Mouse (Mus musculus) heart, postnatal 0 days (tissue): ENCODE measurements around the gene Olfr1016. TPM values are rescaled to one million over a fixed set of nuclear protein-coding genes. Genes with fewer than 3 reads are reported as not detected.

Experiments used
- ATAC-seq: fragments of 200-750 bp; cut with Nextera tagmentation; 2 replicates; pipeline ENCODE4 v1.8.0; 2017; ENCODE audit warnings: low read depth, moderate number of reproducible peaks, moderate library complexity; ENCODE audit not compliant: insufficient read depth
- DNase-seq: peaks from one replicate; pipeline ENCODE4 v3.0.0-alpha.2; 2016; ENCODE audit warnings: low spot score
- H3K27ac ChIP-seq: fragments of 300-500 bp; sonication (generic); 2 replicates; pipeline ENCODE4 v1.5.1; 2014; ENCODE audit warnings: low read depth, mild to moderate bottlenecking
- H3K27me3 ChIP-seq: fragments of 300-500 bp; sonication (generic); 2 replicates; pipeline ENCODE4 v1.6.1; 2014; ENCODE audit warnings: low read length, mixed read lengths; ENCODE audit not compliant: control insufficient read depth, insufficient read depth
- H3K36me3 ChIP-seq: fragments of 300-500 bp; sonication (generic); replicated peaks from 2 replicates; pipeline ENCODE4 v1.6.1; 2014; ENCODE audit warnings: low read length, mixed read lengths; ENCODE audit not compliant: control insufficient read depth, insufficient read depth
- H3K4me1 ChIP-seq: fragments of 300-500 bp; sonication (generic); 2 replicates; pipeline ENCODE4 v1.6.1; 2014; ENCODE audit warnings: antibody characterized with exemption; ENCODE audit not compliant: control insufficient read depth, insufficient read depth
- H3K4me2 ChIP-seq: fragments of 300-500 bp; sonication (generic); 2 replicates; pipeline ENCODE4 v1.6.1; 2014; ENCODE audit warnings: low read depth, mild to moderate bottlenecking, low read length, moderate library complexity
- H3K4me3 ChIP-seq: fragments of 300-500 bp; sonication (generic); 2 replicates; pipeline ENCODE4 v1.5.1; 2014; ENCODE audit warnings: low read depth, low read length
- H3K9ac ChIP-seq: fragments of 300-500 bp; sonication (generic); replicated peaks from 2 replicates; pipeline ENCODE4 v1.6.1; 2014; ENCODE audit warnings: low read depth, low read length, mixed read lengths
- H3K9me3 ChIP-seq: fragments of 300-500 bp; sonication (generic); replicated peaks from 2 replicates; pipeline ENCODE4 v1.6.1; 2016; ENCODE audit warnings: low read length; ENCODE audit not compliant: control insufficient read depth
- CTCF ChIP-seq: IDR thresholded peaks from 2 replicates; pipeline ENCODE4 v1.5.1; 2016; ENCODE audit warnings: antibody characterized with exemption, control low read depth, low read depth
- EP300 ChIP-seq: IDR thresholded peaks from 2 replicates; pipeline ENCODE4 v1.6.1; 2016; ENCODE audit warnings: antibody characterized with exemption, low read depth
- WGBS: fragments of 180-500 bp; shearing (Covaris S2); extraction: QIAGEN DNeasy Blood & Tissue Kit; methylation state at CpG from one replicate; pipeline ENCODE4 v1.1.7; 2014; 5-methylcytosine and 5-hydroxymethylcytosine counted together
- polyA plus RNA-seq: library from polyadenylated mRNA; unstranded; fragments of >200 nt; fragmentation: Nextera tagmentation; extraction: Ambion mirVana; gene quantifications from 2 replicates; pipeline ENCODE4 v1.2.1, GENCODE M21; 2015
- total RNA-seq: library from RNA; depleted of rRNA; stranded (reverse); fragments of >200 nt; gene quantifications from 2 replicates; pipeline ENCODE4 v1.2.3, GENCODE M21; 2014; ENCODE audit warnings: low replicate concordance; rRNA removed

Olfr1016 gene
- total and polyA plus RNA-seq, 2 experiments from 2014 or later: not detected

DNA sequence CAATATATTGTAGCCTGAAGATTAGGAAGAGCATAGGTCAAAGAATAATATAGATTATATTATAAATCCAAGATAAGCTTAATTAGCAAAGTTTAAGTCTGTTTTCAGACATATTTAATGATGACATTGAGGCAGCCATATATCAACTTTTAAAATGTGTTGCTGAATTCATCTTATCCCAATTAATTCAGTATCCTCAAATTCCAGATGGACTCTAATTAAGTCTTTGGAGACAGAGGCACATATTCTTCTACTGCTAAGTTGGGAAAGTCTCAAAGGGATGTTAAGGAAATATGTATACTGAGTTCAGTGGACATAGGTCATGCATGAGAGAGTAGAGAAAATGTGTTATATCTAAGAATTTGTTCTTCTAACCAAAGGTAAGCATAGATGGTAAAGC, 20.6 kb downstream of the Olfr1016 start, which contains the start of gene Olfr1015:
Olfr1015 (plus strand) TSS at position 301 of the 400 bp plus-strand sequence.
- no peaks in the 10 kb centered on the region for H3K4me1 ChIP-seq
- DNase-seq: no peak
- H3K4me2 ChIP-seq: no peak within 1 kb of the TSS
- H3K27ac ChIP-seq: no peak within 1 kb of the TSS
- H3K4me3 ChIP-seq: no peak within 1 kb of the TSS
- no peaks in the 10 kb centered on the region for H3K36me3 ChIP-seq
- TF ChIP-seq CTCF: no peak
- TF ChIP-seq EP300: no peak
- H3K27me3 ChIP-seq: no peaks in the 10 kb centered on the region
- no peaks in the 10 kb centered on the region for H3K9me3 ChIP-seq
- no peak for ATAC-seq
- H3K9ac ChIP-seq: no peak within 1 kb of the TSS

DNA sequence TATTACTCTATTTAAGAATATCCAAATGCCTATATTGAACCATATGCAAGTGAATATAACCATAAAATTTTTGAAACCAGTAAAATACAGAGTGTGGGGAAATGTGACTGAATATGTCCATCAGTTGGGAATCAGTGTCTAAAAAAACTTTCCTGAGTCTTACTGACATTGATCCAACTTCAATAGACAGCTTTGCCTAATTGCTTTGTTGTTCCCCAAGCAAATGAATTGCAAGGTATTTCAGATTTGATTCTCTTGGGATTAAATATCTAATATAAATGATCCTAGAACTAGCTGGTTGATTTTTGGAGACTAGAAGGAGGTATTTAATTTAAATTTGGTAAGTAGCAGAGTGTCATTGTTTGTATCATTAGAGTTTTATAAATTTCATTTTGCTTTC, 29.9 kb downstream of the Olfr1016 start, which contains the start of gene Olfr1014:
Olfr1014 (plus strand) TSS at position 301 of the 400 bp plus-strand sequence.
- H3K27me3 ChIP-seq: no peaks in the 10 kb centered on the region
- DNase-seq: no peak
- ATAC-seq: no peak

DNA sequence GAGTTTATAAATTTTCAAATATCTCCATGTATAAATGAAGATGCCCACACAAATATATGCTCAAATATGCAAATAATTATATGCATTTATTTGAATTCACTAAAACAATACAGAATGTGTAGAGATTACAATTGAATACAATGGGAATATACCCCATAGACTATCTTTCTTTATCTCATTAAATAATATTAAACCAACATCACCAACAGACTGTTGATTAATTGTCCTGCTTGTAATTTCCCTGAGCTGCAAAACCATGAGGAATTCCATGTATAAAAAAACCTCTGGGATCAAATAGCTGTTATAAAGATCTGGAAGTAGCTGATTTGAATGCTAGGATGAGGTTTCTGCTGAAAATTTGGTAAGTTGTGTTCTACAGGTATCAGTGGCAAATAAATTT, 35.5 kb downstream of the Olfr1016 start, which contains the start of gene Olfr1013:
Olfr1013 (plus strand) TSS at position 301 of the 400 bp plus-strand sequence.
- ATAC-seq: no peak
- no peak for DNase-seq
- no peaks in the 10 kb centered on the region for H3K9me3 ChIP-seq

More for the DNA sequence above, 29.9 kb downstream of the Olfr1016 start, which contains the start of gene Olfr1014:
- no peaks in the 10 kb centered on the region for H3K36me3 ChIP-seq
- H3K27ac ChIP-seq: no peak within 1 kb of the TSS
- H3K9ac ChIP-seq: no peak within 1 kb of the TSS
- no peaks in the 10 kb centered on the region for H3K4me1 ChIP-seq
- TF ChIP-seq EP300: no peak
- TF ChIP-seq CTCF: no peak
- H3K4me3 ChIP-seq: no peak within 1 kb of the TSS
- H3K4me2 ChIP-seq: no peak within 1 kb of the TSS
- no peaks in the 10 kb centered on the region for H3K9me3 ChIP-seq

DNA sequence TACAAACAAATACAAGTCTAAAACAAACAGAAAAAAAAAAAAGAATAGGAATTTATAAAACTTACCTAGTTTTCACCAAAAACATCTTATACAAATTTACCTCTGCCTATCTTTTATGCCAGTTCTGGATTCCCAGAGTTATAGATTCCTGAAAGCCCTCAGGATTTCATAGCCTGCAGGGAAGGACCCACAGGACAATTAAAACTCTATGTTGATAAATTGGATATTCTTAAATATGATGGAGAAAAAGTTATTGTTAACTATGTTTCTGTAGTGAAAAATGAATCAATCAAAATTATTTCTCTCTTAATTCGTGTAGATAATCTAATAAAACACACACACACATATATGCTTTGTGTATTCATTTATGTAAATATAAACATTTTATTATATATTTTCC, 39.7 kb downstream of the Olfr1016 start, which contains the start of gene Olfr1012:
Olfr1012 (minus strand) TSS at position 101 of the 400 bp plus-strand sequence.
- Histone ChIP-seq H3K9me3 (no peaks in the 10 kb centered on the region), H3K4me1 (no peaks in the 10 kb centered on the region), H3K36me3 (no peaks in the 10 kb centered on the region), H3K9ac (no peak within 1 kb of the TSS), H3K4me2 (no peak within 1 kb of the TSS), H3K27ac (no peak within 1 kb of the TSS), H3K4me3 (no peak within 1 kb of the TSS), H3K27me3 (no peaks in the 10 kb centered on the region)
- TF ChIP-seq CTCF: no peak
- no peak for TF ChIP-seq EP300
- 37% methylated on average over 1 of the region's 1 CpGs for WGBS
- DNase-seq (no peak), ATAC-seq (no peak)

More for the DNA sequence above, 35.5 kb downstream of the Olfr1016 start, which contains the start of gene Olfr1013:
- Histone ChIP-seq H3K4me1 (no peaks in the 10 kb centered on the region), H3K4me2 (no peak within 1 kb of the TSS), H3K36me3 (no peaks in the 10 kb centered on the region), H3K27me3 (no peaks in the 10 kb centered on the region), H3K27ac (no peak within 1 kb of the TSS), H3K9ac (no peak within 1 kb of the TSS), H3K4me3 (no peak within 1 kb of the TSS)
- no peak for TF ChIP-seq CTCF
- no peak for TF ChIP-seq EP300

DNA sequence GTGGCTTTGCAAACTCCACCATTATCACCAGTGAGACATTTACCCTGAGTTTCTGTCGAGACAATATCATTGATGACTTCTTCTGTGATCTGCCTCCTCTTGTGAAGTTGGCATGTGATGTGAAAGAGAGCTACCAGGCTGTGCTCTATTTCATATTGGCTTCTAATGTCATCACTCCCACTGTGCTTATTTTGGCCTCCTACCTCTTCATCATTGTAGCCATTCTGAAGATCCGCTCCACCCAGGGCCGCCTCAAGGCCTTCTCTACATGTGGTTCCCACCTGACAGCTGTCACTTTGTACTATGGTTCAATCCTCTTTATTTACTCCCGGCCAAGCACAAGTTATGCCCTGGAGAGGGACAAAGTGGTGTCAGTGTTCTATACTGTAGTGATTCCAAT, 48.5 kb downstream of the Olfr1016 start:
- 69% methylated on average over 4 of the region's 4 CpGs for WGBS
- H3K4me2 ChIP-seq: no peak overlapping the region
- no peaks in the 10 kb centered on the region for H3K4me1 ChIP-seq
- H3K9me3 ChIP-seq: no peaks in the 10 kb centered on the region
- H3K27ac ChIP-seq: no peak overlapping the region
- no peak for DNase-seq
- no peak for ATAC-seq
- no peaks in the 10 kb centered on the region for H3K27me3 ChIP-seq
- H3K4me3 ChIP-seq: no peak overlapping the region
- TF ChIP-seq CTCF (no peak), EP300 (no peak)
- no peaks in the 10 kb centered on the region for H3K36me3 ChIP-seq
- no peak overlapping the region for H3K9ac ChIP-seq

Other genes starting within 250 kb of the Olfr1016 start
- gene Olfr996, start 223.3 kb downstream of the Olfr1016 start, total RNA-seq: not detected in 2 replicates
- gene Olfr996, start 223.3 kb downstream of the Olfr1016 start, polyA plus RNA-seq: not detected in 2 replicates
- gene Olfr998, start 213.6 kb downstream of the Olfr1016 start, total RNA-seq: not detected in 2 replicates
- gene Olfr998, start 213.6 kb downstream of the Olfr1016 start, polyA plus RNA-seq: not detected in 2 replicates
- not detected in 2 replicates for gene Olfr1000, start 190.6 kb downstream of the Olfr1016 start, total RNA-seq
- gene Olfr1000, start 190.6 kb downstream of the Olfr1016 start, polyA plus RNA-seq: not detected in 2 replicates
- not detected in 2 replicates for gene Olfr1002, start 151.8 kb downstream of the Olfr1016 start, total RNA-seq
- not detected in 2 replicates for gene Olfr1002, start 151.8 kb downstream of the Olfr1016 start, polyA plus RNA-seq
- not detected in 2 replicates for gene Olfr154, start 138.1 kb downstream of the Olfr1016 start, total RNA-seq
- not detected in 2 replicates for gene Olfr154, start 138.1 kb downstream of the Olfr1016 start, polyA plus RNA-seq
- not detected in 2 replicates for gene Olfr1006, start 123.8 kb downstream of the Olfr1016 start, total RNA-seq
- gene Olfr1006, start 123.8 kb downstream of the Olfr1016 start, polyA plus RNA-seq: not detected in 2 replicates
- gene Olfr1008, start 113.1 kb downstream of the Olfr1016 start, total RNA-seq: not detected in 2 replicates
- gene Olfr1008, start 113.1 kb downstream of the Olfr1016 start, polyA plus RNA-seq: not detected in 2 replicates
- not detected in 2 replicates for gene Olfr1009, start 87.1 kb downstream of the Olfr1016 start, total RNA-seq
- gene Olfr1009, start 87.1 kb downstream of the Olfr1016 start, polyA plus RNA-seq: not detected in 2 replicates
- not detected in 2 replicates for gene Olfr1012, start 39.8 kb downstream of the Olfr1016 start, total RNA-seq
- gene Olfr1012, start 39.8 kb downstream of the Olfr1016 start, polyA plus RNA-seq: not detected in 2 replicates
- not detected in 2 replicates for gene Olfr1013, start 35.4 kb downstream of the Olfr1016 start, total RNA-seq
- not detected in 2 replicates for gene Olfr1013, start 35.4 kb downstream of the Olfr1016 start, polyA plus RNA-seq
- not detected in 2 replicates for gene Olfr1014, start 29.8 kb downstream of the Olfr1016 start, total RNA-seq
- gene Olfr1014, start 29.8 kb downstream of the Olfr1016 start, polyA plus RNA-seq: not detected in 2 replicates
- gene Olfr1015, start 20.5 kb downstream of the Olfr1016 start, total RNA-seq: not detected in 2 replicates
- not detected in 2 replicates for gene Olfr1015, start 20.5 kb downstream of the Olfr1016 start, polyA plus RNA-seq
- not detected in 2 replicates for gene Olfr1018, start 15.9 kb upstream of the Olfr1016 start, total RNA-seq
- gene Olfr1018, start 15.9 kb upstream of the Olfr1016 start, polyA plus RNA-seq: not detected in 2 replicates
- gene Olfr1019, start 42.9 kb upstream of the Olfr1016 start, total RNA-seq: not detected in 2 replicates
- gene Olfr1019, start 42.9 kb upstream of the Olfr1016 start, polyA plus RNA-seq: not detected in 2 replicates
- not detected in 2 replicates for gene Olfr1020, start 44.5 kb upstream of the Olfr1016 start, total RNA-seq
- gene Olfr1020, start 44.5 kb upstream of the Olfr1016 start, polyA plus RNA-seq: not detected in 2 replicates
- gene Olfr1022, start 66.0 kb upstream of the Olfr1016 start, total RNA-seq: not detected in 2 replicates
- not detected in 2 replicates for gene Olfr1022, start 66.0 kb upstream of the Olfr1016 start, polyA plus RNA-seq
- not detected in 2 replicates for gene Olfr1023, start 83.1 kb upstream of the Olfr1016 start, total RNA-seq
- gene Olfr1023, start 83.1 kb upstream of the Olfr1016 start, polyA plus RNA-seq: not detected in 2 replicates
- gene Olfr1024, start 102.5 kb upstream of the Olfr1016 start, total RNA-seq: not detected in 2 replicates
- not detected in 2 replicates for gene Olfr1024, start 102.5 kb upstream of the Olfr1016 start, polyA plus RNA-seq
- not detected in 2 replicates for gene Olfr1025-ps1, start 112.6 kb upstream of the Olfr1016 start, total RNA-seq
- not detected in 2 replicates for gene Olfr1025-ps1, start 112.6 kb upstream of the Olfr1016 start, polyA plus RNA-seq
- not detected in 2 replicates for gene Olfr1026, start 119.0 kb upstream of the Olfr1016 start, total RNA-seq
- gene Olfr1026, start 119.0 kb upstream of the Olfr1016 start, polyA plus RNA-seq: not detected in 2 replicates
- gene Olfr1028, start 147.9 kb upstream of the Olfr1016 start, total RNA-seq: not detected in 2 replicates
- not detected in 2 replicates for gene Olfr1028, start 147.9 kb upstream of the Olfr1016 start, polyA plus RNA-seq
- not detected in 2 replicates for gene Olfr1029, start 171.4 kb upstream of the Olfr1016 start, total RNA-seq
- gene Olfr1029, start 171.4 kb upstream of the Olfr1016 start, polyA plus RNA-seq: not detected in 2 replicates
- not detected in 2 replicates for gene Olfr1030, start 176.7 kb upstream of the Olfr1016 start, total RNA-seq
- gene Olfr1030, start 176.7 kb upstream of the Olfr1016 start, polyA plus RNA-seq: not detected in 2 replicates
- gene Olfr1031, start 187.8 kb upstream of the Olfr1016 start, total RNA-seq: not detected in 2 replicates
- gene Olfr1031, start 187.8 kb upstream of the Olfr1016 start, polyA plus RNA-seq: not detected in 2 replicates
- not detected in 2 replicates for gene Olfr1032, start 203.0 kb upstream of the Olfr1016 start, total RNA-seq
- gene Olfr1032, start 203.0 kb upstream of the Olfr1016 start, polyA plus RNA-seq: not detected in 2 replicates
- 0.31 and 4.0 TPM in 2 replicates for gene Olfr1033, start 218.1 kb upstream of the Olfr1016 start, total RNA-seq
- 4.0 and 5.4 TPM in 2 replicates for gene Olfr1033, start 218.1 kb upstream of the Olfr1016 start, polyA plus RNA-seq
- gene Olfr1034, start 243.3 kb upstream of the Olfr1016 start, total RNA-seq: 0.35 TPM in 1 of 2 replicates, not detected in the other
- 0.04 and 0.05 TPM in 2 replicates for gene Olfr1034, start 243.3 kb upstream of the Olfr1016 start, polyA plus RNA-seq